Mouse (Mus musculus) CH12.LX (cell line): ENCODE data around the gene Mkrn2. TPM values are rescaled to one million over a fixed set of nuclear protein-coding genes. Genes with fewer than 3 reads are reported as not detected.

Experiments used
- DNase-seq: peaks from one replicate; pipeline ENCODE4 v3.0.0-alpha.2; 2013; ENCODE audit errors: extremely low read depth
- H3K27ac ChIP-seq: 2 replicates; pipeline ENCODE4 v1.5.1; 2012; ENCODE audit warnings: low read depth, mild to moderate bottlenecking, control low read depth, moderate library complexity; ENCODE audit not compliant: insufficient read depth
- H3K27me3 ChIP-seq: replicated peaks from 2 replicates; pipeline ENCODE3; 2012; ENCODE audit warnings: inconsistent platforms
- H3K36me3 ChIP-seq, 2 experiments: replicated peaks in 1 of 2; 2 replicates each; pipeline versions ENCODE3 to v1.6.1; 2012; ENCODE audit warnings: inconsistent platforms in 1 of 2, low read length in 1 of 2, mild to moderate bottlenecking in 1 of 2, mixed read lengths in 1 of 2, moderate library complexity in 1 of 2; ENCODE audit not compliant: control insufficient read depth in 1 of 2, insufficient read depth in 1 of 2
- H3K4me1 ChIP-seq, 2 experiments: 2 replicates each; pipeline ENCODE4 v1.6.1; 2012; ENCODE audit warnings: inconsistent platforms in 1 of 2, moderate library complexity in 1 of 2; ENCODE audit not compliant: insufficient read depth in 2 of 2, control insufficient read depth in 1 of 2
- H3K4me2 ChIP-seq: 2 replicates; pipeline ENCODE4 v1.6.1; 2012; ENCODE audit warnings: low read depth, mild to moderate bottlenecking, control low read depth; ENCODE audit not compliant: poor library complexity, insufficient read depth, severe bottlenecking
- H3K4me3 ChIP-seq, 3 experiments: fragments of 150-350 bp in 1 of 3; sonication (generic) in 1 of 3; replicated peaks in 1 of 3; 2 replicates each; pipeline versions ENCODE3 to v1.5.1; 2011 to 2012; ENCODE audit warnings: low read depth in 2 of 3, low read length in 2 of 3, mild to moderate bottlenecking in 2 of 3, moderate library complexity in 2 of 3, control low read depth in 1 of 3, improper control_type of control experiment in 1 of 3, inconsistent platforms in 1 of 3, mixed read lengths in 1 of 3; ENCODE audit not compliant: poor library complexity in 1 of 3
- H3K79me2 ChIP-seq: replicated peaks from 2 replicates; pipeline ENCODE4 v1.6.1; 2012; ENCODE audit warnings: mild to moderate bottlenecking, moderate library complexity; ENCODE audit not compliant: control insufficient read depth, poor library complexity, insufficient read depth, severe bottlenecking; ENCODE audit errors: extremely low read depth
- H3K9ac ChIP-seq: 2 replicates; pipeline ENCODE4 v1.6.1; 2012; ENCODE audit warnings: low read depth, mild to moderate bottlenecking, control low read depth, moderate library complexity; ENCODE audit not compliant: insufficient read depth
- H3K9me3 ChIP-seq: replicated peaks from 2 replicates; pipeline ENCODE3; 2012; ENCODE audit warnings: low read length, inconsistent platforms, mixed read lengths
- BHLHE40 ChIP-seq: IDR thresholded peaks from 2 replicates; pipeline ENCODE4 v1.6.1; 2011; ENCODE audit warnings: mild to moderate bottlenecking, low read depth, low read length, improper control_type of control experiment
- CHD1 ChIP-seq: IDR thresholded peaks from 2 replicates; pipeline ENCODE4 v1.6.1; 2012; ENCODE audit warnings: low read depth, low read length, improper control_type of control experiment, inconsistent platforms
- CTCF ChIP-seq, 2 experiments: IDR thresholded peaks in 1 of 2; conservative IDR thresholded peaks in 1 of 2; 2 replicates each; pipeline ENCODE4 v1.5.1; 2011 to 2012; ENCODE audit warnings: low read depth in 2 of 2, low read length in 2 of 2, improper control_type of control experiment in 1 of 2, inconsistent platforms in 1 of 2, mild to moderate bottlenecking in 1 of 2, moderate library complexity in 1 of 2
- E2F4 ChIP-seq: IDR thresholded peaks from 2 replicates; pipeline ENCODE4 v1.6.1; 2011; ENCODE audit warnings: low read depth, low read length, improper control_type of control experiment; ENCODE audit not compliant: insufficient replicate concordance
- ELF1 ChIP-seq: IDR thresholded peaks from 2 replicates; pipeline ENCODE4 v1.6.1; 2014; ENCODE audit warnings: low read depth, mild to moderate bottlenecking, inconsistent platforms, low read length, improper control_type of control experiment
- EP300 ChIP-seq: IDR thresholded peaks from 2 replicates; pipeline ENCODE4 v1.6.1; 2011; ENCODE audit warnings: low read length, improper control_type of control experiment
- HCFC1 ChIP-seq: IDR thresholded peaks from 2 replicates; pipeline ENCODE4 v1.6.1; 2012; ENCODE audit warnings: low read depth, mild to moderate bottlenecking, inconsistent platforms, low read length, improper control_type of control experiment
- MAX ChIP-seq: IDR thresholded peaks from 2 replicates; pipeline ENCODE4 v1.6.1; 2011; ENCODE audit warnings: low read length, improper control_type of control experiment
- PAX5 ChIP-seq: IDR thresholded peaks from 2 replicates; pipeline ENCODE4 v1.6.1; 2012; ENCODE audit warnings: low read length, inconsistent platforms, mixed read lengths
- RAD21 ChIP-seq: IDR thresholded peaks from 2 replicates; pipeline ENCODE4 v1.6.1; 2011; ENCODE audit warnings: low read depth, mild to moderate bottlenecking, low read length, improper control_type of control experiment, moderate library complexity
- SMC3 ChIP-seq: IDR thresholded peaks from 2 replicates; pipeline ENCODE4 v1.6.1; 2011; ENCODE audit warnings: low read depth, low read length, improper control_type of control experiment
- ZMIZ1 ChIP-seq: IDR thresholded peaks from 2 replicates; pipeline ENCODE4 v1.6.1; 2012; ENCODE audit warnings: low read depth, mild to moderate bottlenecking, inconsistent platforms, low read length, improper control_type of control experiment
- ZNF384 ChIP-seq: IDR thresholded peaks from 2 replicates; pipeline ENCODE4 v1.6.1; 2012; ENCODE audit warnings: low read depth, low read length, improper control_type of control experiment, inconsistent platforms
- dilution Hi-C: fragments of 300-500 bp; cut with MboI; formaldehyde crosslinking; loops from 2 replicates; pipeline ENCODE4 v1.14.3; 2020; ENCODE audit warnings: low sequenced_read_pairs; ENCODE audit not compliant: extremely low pct_unique_long_range_greater_than_20kb, extremely low pct_ligation_motif_present
- in situ Hi-C: fragments of 300-500 bp; cut with MboI; formaldehyde crosslinking; loops from 3 replicates; pipeline ENCODE4 v1.14.3; 2019; ENCODE audit warnings: low sequenced_read_pairs, low pct_ligation_motif_present, low pct_unique_long_range_greater_than_20kb, mixed read lengths
- polyA plus RNA-seq: library from polyadenylated mRNA; unstranded; fragments of >175 nt; gene quantifications from 2 replicates; pipeline ENCODE4 v1.2.1, GENCODE M21; 2012; ENCODE audit warnings: low read depth; ENCODE audit not compliant: insufficient read length
- total RNA-seq, 2 experiments: library from RNA; depleted of rRNA; stranded (reverse); fragments of 300-350 nt in 1 of 2; fragments of >200 nt in 1 of 2; gene quantifications; 2 replicates each; pipeline ENCODE4 v1.2.3; 2012 to 2014

Gene Mkrn2
- total and polyA plus RNA-seq, 3 experiments = 14.6 to 49.8 (median 18.6) TPM

GRCm38 (mm10) chr6:115664268-115664667, 62.6 kb downstream of the Mkrn2 start:
- TF ChIP-seq CTCF (conservative IDR thresholded peaks at IDR 0.05 in 1 of 2, IDR thresholded peaks at IDR 0.05 in 1 of 2; ENCODE audit: low read depth in 2 of 2, low read length in 2 of 2) (no peak), HCFC1 (no peak), CHD1 (no peak), RAD21 (no peak), PAX5 (no peak), BHLHE40 (no peak), ZNF384 (no peak), ZMIZ1 (no peak)
- Histone ChIP-seq H3K79me2 (peaks cover 72% of the 10 kb centered on the region), H3K4me1 (peaks cover 0 to 9% of the 10 kb centered on the region in 2 experiments; a peak in 1 of 4 replicates), H3K36me3 (peaks cover 0 to 42% of the 10 kb centered on the region in 2 experiments), H3K4me2 (no peak overlapping the region), H3K27ac (no peak overlapping the region), H3K4me3 (no peak overlapping the region), H3K9ac (no peak overlapping the region), H3K27me3 (no peaks in the 10 kb centered on the region), H3K9me3 (no peaks in the 10 kb centered on the region)
- in situ Hi-C loops = no loop called here
- dilution Hi-C loops = no loop called here
- DNase-seq = no peak

DNA sequence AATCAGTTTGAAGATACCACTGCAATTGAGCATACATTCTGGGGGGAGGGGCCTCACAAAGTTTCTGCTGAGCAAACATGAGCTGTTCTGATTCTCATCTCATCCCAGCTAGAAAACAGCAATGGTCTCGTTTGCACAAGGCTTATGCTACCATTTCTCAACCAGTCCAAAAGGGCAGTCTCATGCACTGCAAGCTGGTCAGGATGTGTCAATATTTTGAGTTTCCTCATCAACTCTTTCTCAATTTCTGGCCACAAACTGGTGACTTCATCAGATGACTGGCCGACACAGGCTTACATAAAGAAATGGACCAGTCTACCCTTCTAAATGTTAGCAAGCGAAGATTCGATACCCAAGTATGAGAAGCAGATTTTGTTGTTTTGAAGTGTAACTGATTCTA, 64.9 kb downstream of the Mkrn2 start:
- H3K4me3 ChIP-seq = no peak overlapping the region
- H3K27ac ChIP-seq = no peak overlapping the region
- H3K4me1 ChIP-seq = peaks cover 0 to 9% of the 10 kb centered on the region in 2 experiments; a peak in 1 of 4 replicates
- H3K79me2 ChIP-seq = peaks cover 82% of the 10 kb centered on the region
- no peaks in the 10 kb centered on the region for H3K9me3 ChIP-seq
- no peak overlapping the region for H3K4me2 ChIP-seq
- no peak for TF ChIP-seq MAX
- no peak for TF ChIP-seq SMC3
- no peak for TF ChIP-seq E2F4
- TF ChIP-seq ELF1 = no peak
- TF ChIP-seq EP300 = no peak
- peaks cover 0 to 47% of the 10 kb centered on the region in 2 experiments for H3K36me3 ChIP-seq
- H3K9ac ChIP-seq = no peak overlapping the region
- in situ Hi-C loops = no loop called here
- H3K27me3 ChIP-seq = no peaks in the 10 kb centered on the region
- dilution Hi-C loops = no loop called here
- DNase-seq = no peak

Other genes starting within 250 kb of the Mkrn2 start
- not detected in 2 replicates for gene Pparg, start 241.0 kb upstream of the Mkrn2 start, total RNA-seq (2012; rRNA removed)
- not detected in 2 replicates for gene Pparg, start 241.0 kb upstream of the Mkrn2 start, total RNA-seq (2014; rRNA removed)
- not detected in 2 replicates for gene Pparg, start 241.0 kb upstream of the Mkrn2 start, polyA plus RNA-seq
- gene Tsen2, start 57.2 kb upstream of the Mkrn2 start, total RNA-seq (2012; rRNA removed) = 17.2 and 18.4 TPM in 2 replicates
- 18.2 and 20.4 TPM in 2 replicates for gene Tsen2, start 57.2 kb upstream of the Mkrn2 start, total RNA-seq (2014; rRNA removed)
- 30.1 and 33.8 TPM in 2 replicates for gene Tsen2, start 57.2 kb upstream of the Mkrn2 start, polyA plus RNA-seq
- gene Mkrn2os, start 9.3 kb upstream of the Mkrn2 start, total RNA-seq (2012; rRNA removed) = not detected in 2 replicates
- gene Mkrn2os, start 9.3 kb upstream of the Mkrn2 start, total RNA-seq (2014; rRNA removed) = not detected in 2 replicates
- not detected in 2 replicates for gene Mkrn2os, start 9.3 kb upstream of the Mkrn2 start, polyA plus RNA-seq
- gene Raf1, start 74.7 kb downstream of the Mkrn2 start, total RNA-seq (2012; rRNA removed) = 59.8 and 61.7 TPM in 2 replicates
- gene Raf1, start 74.7 kb downstream of the Mkrn2 start, total RNA-seq (2014; rRNA removed) = 76.8 and 79.2 TPM in 2 replicates
- 53.5 and 63.2 TPM in 2 replicates for gene Raf1, start 74.7 kb downstream of the Mkrn2 start, polyA plus RNA-seq
- not detected in 2 replicates for gene Tmem40, start 160.5 kb downstream of the Mkrn2 start, total RNA-seq (2012; rRNA removed)
- not detected in 2 replicates for gene Tmem40, start 160.5 kb downstream of the Mkrn2 start, total RNA-seq (2014; rRNA removed)
- not detected in 2 replicates for gene Tmem40, start 160.5 kb downstream of the Mkrn2 start, polyA plus RNA-seq
- gene Cand2, start 172.6 kb downstream of the Mkrn2 start, total RNA-seq (2012; rRNA removed) = 7.8 and 8.5 TPM in 2 replicates
- 3.6 and 3.9 TPM in 2 replicates for gene Cand2, start 172.6 kb downstream of the Mkrn2 start, total RNA-seq (2014; rRNA removed)
- 14.2 and 17.1 TPM in 2 replicates for gene Cand2, start 172.6 kb downstream of the Mkrn2 start, polyA plus RNA-seq
- 5,179 and 5,276 TPM in 2 replicates for gene Rpl32, start 206.8 kb downstream of the Mkrn2 start, total RNA-seq (2012; rRNA removed)
- 7,033 and 7,473 TPM in 2 replicates for gene Rpl32, start 206.8 kb downstream of the Mkrn2 start, total RNA-seq (2014; rRNA removed)
- 3,370 and 3,898 TPM in 2 replicates for gene Rpl32, start 206.8 kb downstream of the Mkrn2 start, polyA plus RNA-seq
- 0.04 and 0.13 TPM in 2 replicates for gene Efcab12, start 236.5 kb downstream of the Mkrn2 start, total RNA-seq (2012; rRNA removed)
- gene Efcab12, start 236.5 kb downstream of the Mkrn2 start, total RNA-seq (2014; rRNA removed) = 0.08 and 0.12 TPM in 2 replicates
- 0.54 and 0.60 TPM in 2 replicates for gene Efcab12, start 236.5 kb downstream of the Mkrn2 start, polyA plus RNA-seq